ENCODE assay signal across 9 mouse cellular contexts in genomic region chr16:18345243-18345642, GRCm38 (mm10). TPM values are rescaled to one million over a fixed set of nuclear protein-coding genes. Genes with fewer than 3 reads are reported as not detected.
A peak's percentile ranks its signal among the peaks of the same experiment; 100 is the strongest.
DNase-seq lines count a peak whose midpoint lies in the region; ATAC-seq and TF ChIP-seq lines count a peak whose summit lies in the region.
"Had no signal": no experiment of that assay in that cellular context is flagged by ENCODE, and none has a peak within 500 bp of the region (broad histone marks: within the 10 kb centered on the region; RNA-seq: fewer than 3 reads in every experiment).

No protein-coding gene starts in this region.

- TF ChIP-seq POLR2A in bone marrow, adult 2 months (IDR thresholded peaks at IDR 0.05; ENCODE audit: borderline replicate concordance, control insufficient read depth, low read depth, low read length): no peak

- ATAC-seq in erythroblast, adult 5-6 weeks (replicated peaks; ENCODE audit: low FRiP score, poor library complexity, severe bottlenecking): peak; percentile 54
- ATAC-seq in heart, embryonic 16.5 days (replicated peaks; ENCODE audit: extremely low read depth, insufficient read depth, low FRiP score): peak; percentile 24; the same call in 1 of the 2 replicates
- ATAC-seq in liver, embryonic 12.5 days: 0 out of 2 replicates have a peak, but pooled peaks have one; percentile 4
- ATAC-seq in neural tube, embryonic 12.5 days (ENCODE audit: low FRiP score, low read depth): peak; percentile 11

- no peaks in the 10 kb centered on the region for H3K9me3 ChIP-seq in heart, embryonic 16.5 days (replicated peaks; ENCODE audit: control insufficient read depth, low read length)
- H3K9me3 ChIP-seq in liver, embryonic 12.5 days (replicated peaks): no peaks in the 10 kb centered on the region
- no peaks in the 10 kb centered on the region for H3K9me3 ChIP-seq in neural tube, embryonic 12.5 days

- peaks cover 5% of the 10 kb centered on the region; the same call in 1 of the 2 replicates for H3K4me1 ChIP-seq in bone marrow, adult 2 months (ENCODE audit: control insufficient read depth, insufficient read depth, low read length)
- peaks cover 29% of the 10 kb centered on the region for H3K4me1 ChIP-seq in heart, embryonic 16.5 days (ENCODE audit: control insufficient read depth, insufficient read depth, low read length)
- peaks cover 69% of the 10 kb centered on the region for H3K4me1 ChIP-seq in liver, embryonic 12.5 days
- H3K4me1 ChIP-seq in neural tube, embryonic 12.5 days: peaks cover 29% of the 10 kb centered on the region

- peaks cover 9% of the 10 kb centered on the region for H3K27me3 ChIP-seq in heart, embryonic 16.5 days (ENCODE audit: control insufficient read depth, insufficient read depth, low read length)
- H3K27me3 ChIP-seq in liver, embryonic 12.5 days (replicated peaks): peaks cover 49% of the 10 kb centered on the region
- peaks cover 4% of the 10 kb centered on the region; the same call in 1 of the 2 replicates for H3K27me3 ChIP-seq in neural tube, embryonic 12.5 days (replicated peaks)

- H3K4me3 ChIP-seq in bone marrow, adult 2 months (replicated peaks; ENCODE audit: control insufficient read depth, low read depth, low read length): no peak overlapping the region
- H3K4me3 ChIP-seq in heart, embryonic 16.5 days (ENCODE audit: low read length): no peak overlapping the region
- H3K4me3 ChIP-seq in liver, embryonic 12.5 days: no peak overlapping the region
- H3K4me3 ChIP-seq in neural tube, embryonic 12.5 days: no peak overlapping the region
- H3K4me3 ChIP-seq: erythroblast, embryonic 14.5 days had no signal

- no peak overlapping the region for H3K9ac ChIP-seq in heart, embryonic 16.5 days (ENCODE audit: low read length)
- no peak overlapping the region for H3K9ac ChIP-seq in liver, embryonic 12.5 days
- H3K9ac ChIP-seq in neural tube, embryonic 12.5 days: no peak overlapping the region

- WGBS in bone marrow, adult 2 months: 1% methylated on average over 3 of the region's 3 CpGs
- WGBS in heart, embryonic 16.5 days: 3% methylated on average over 3 of the region's 3 CpGs
- 6% methylated on average over 3 of the region's 3 CpGs for WGBS in liver, embryonic 12.5 days (ENCODE audit: insufficient replicate concordance)
- WGBS in neural tube, embryonic 12.5 days: 8% methylated on average over 3 of the region's 3 CpGs

- no peak overlapping the region for H3K4me2 ChIP-seq in heart, embryonic 16.5 days (ENCODE audit: low read depth, low read length)
- H3K4me2 ChIP-seq in liver, embryonic 12.5 days: no peak overlapping the region
- no peak overlapping the region for H3K4me2 ChIP-seq in neural tube, embryonic 12.5 days (replicated peaks)

- H3K36me3 ChIP-seq in heart, embryonic 16.5 days (ENCODE audit: control insufficient read depth, insufficient read depth): no peaks in the 10 kb centered on the region
- peaks cover 2% of the 10 kb centered on the region; the same call in 1 of the 2 replicates for H3K36me3 ChIP-seq in liver, embryonic 12.5 days
- no peaks in the 10 kb centered on the region for H3K36me3 ChIP-seq in neural tube, embryonic 12.5 days

- H3K27ac ChIP-seq in bone marrow, adult 2 months (ENCODE audit: control insufficient read depth, insufficient read depth, low read depth, low read length, poor library complexity): no peak overlapping the region
- H3K27ac ChIP-seq in heart, embryonic 16.5 days (ENCODE audit: low read length): no peak overlapping the region
- H3K27ac ChIP-seq in liver, embryonic 12.5 days: no peak overlapping the region
- H3K27ac ChIP-seq in neural tube, embryonic 12.5 days: no peak overlapping the region

- TF ChIP-seq CTCF in bone marrow, adult 2 months (IDR thresholded peaks at IDR 0.05; ENCODE audit: control insufficient read depth, insufficient read depth, low read length): peak; percentile 93

- peak; percentile 88 for DNase-seq in CD4-positive, CD25-positive, alpha-beta regulatory T cell, adult 2 months (ENCODE audit: low read depth, low spot score)
- DNase-seq in kidney, postnatal 14 days: peak; percentile 93
- DNase-seq in telencephalon, adult 2 months (ENCODE audit: low read depth, low spot score): peak; percentile 81

RNA-seq across cellular contexts. Expression of gene Tango2, which starts 2.7 kb away (rescaled TPM):
- polyA plus RNA-seq in bone marrow, adult 2 months (2011; ENCODE audit: insufficient read depth, insufficient read length, low replicate concordance, missing spikeins): 49.3 and 54.7 TPM in 2 replicates
- 8.8 and 26.9 TPM in 2 replicates for total RNA-seq in erythroblast, adult 5-6 weeks (2015; ENCODE audit: low replicate concordance)
- 8.8 and 12.1 TPM in 2 replicates for total RNA-seq in erythroblast, adult 5-6 weeks (2017; ENCODE audit: low replicate concordance)
- polyA plus RNA-seq in heart, embryonic 16.5 days (2015; fragmentation: Nextera tagmentation; extraction: Ambion mirVana): 72.9 and 74.6 TPM in 2 replicates
- polyA plus RNA-seq in liver, embryonic 12.5 days (2016; fragmentation: Nextera tagmentation; extraction: Ambion mirVana): 76.3 and 79.3 TPM in 2 replicates
- polyA plus RNA-seq in neural tube, embryonic 12.5 days (2016; fragmentation: Nextera tagmentation; extraction: Ambion mirVana): 59.1 and 60.0 TPM in 2 replicates

RNA-seq across cellular contexts. Expression of gene Arvcf, which starts 2.7 kb away (rescaled TPM):
- polyA plus RNA-seq in bone marrow, adult 2 months (2011; ENCODE audit: insufficient read depth, insufficient read length, low replicate concordance, missing spikeins): 4.7 and 13.7 TPM in 2 replicates
- 1.5 and 2.7 TPM in 2 replicates for total RNA-seq in erythroblast, adult 5-6 weeks (2015; ENCODE audit: low replicate concordance)
- total RNA-seq in erythroblast, adult 5-6 weeks (2017; ENCODE audit: low replicate concordance): 8.7 TPM in 1 of 2 replicates, not detected in the other
- polyA plus RNA-seq in heart, embryonic 16.5 days (2015; fragmentation: Nextera tagmentation; extraction: Ambion mirVana): 33.1 and 39.5 TPM in 2 replicates
- 12.6 and 12.9 TPM in 2 replicates for polyA plus RNA-seq in liver, embryonic 12.5 days (2016; fragmentation: Nextera tagmentation; extraction: Ambion mirVana)
- polyA plus RNA-seq in neural tube, embryonic 12.5 days (2016; fragmentation: Nextera tagmentation; extraction: Ambion mirVana): 114 and 118 TPM in 2 replicates

RNA-seq across cellular contexts. Expression of gene Dgcr8, which starts 56.2 kb away (rescaled TPM):
- polyA plus RNA-seq in bone marrow, adult 2 months (2011; ENCODE audit: insufficient read depth, insufficient read length, low replicate concordance, missing spikeins): 37.4 and 48.8 TPM in 2 replicates
- total RNA-seq in erythroblast, adult 5-6 weeks (2015; ENCODE audit: low replicate concordance): 16.3 and 30.2 TPM in 2 replicates
- 38.3 and 46.7 TPM in 2 replicates for total RNA-seq in erythroblast, adult 5-6 weeks (2017; ENCODE audit: low replicate concordance)
- 19.0 and 20.3 TPM in 2 replicates for polyA plus RNA-seq in heart, embryonic 16.5 days (2015; fragmentation: Nextera tagmentation; extraction: Ambion mirVana)
- 17.1 and 19.0 TPM in 2 replicates for polyA plus RNA-seq in liver, embryonic 12.5 days (2016; fragmentation: Nextera tagmentation; extraction: Ambion mirVana)
- polyA plus RNA-seq in neural tube, embryonic 12.5 days (2016; fragmentation: Nextera tagmentation; extraction: Ambion mirVana): 36.7 and 37.4 TPM in 2 replicates

Comparison
In these comparisons a context has a peak if more than half of its experiments do, and no peak if none do; other contexts are left out.
1. ATAC-seq: peak in every context shown above with its lines; median percentile 54 in erythroblast, adult 5-6 weeks; 24 in heart, embryonic 16.5 days; 11 in neural tube, embryonic 12.5 days; 4 in liver, embryonic 12.5 days.